Mouse (Mus musculus): ENCODE data around the gene Lnx2. TPM values are rescaled to one million over a fixed set of nuclear protein-coding genes. Genes with fewer than 3 reads are reported as not detected.
A peak's percentile ranks its signal among the peaks of the same experiment; 100 is the strongest.

The Lnx2 gene
- polyA plus RNA-seq, 1 experiment = 44.9 TPM

GRCm38 (mm10) chr5:147052309-147052558 lies 24.2 kb downstream of the Lnx2 start:
- no peaks in the 10 kb centered on the region for H3K27me3 ChIP-seq (ENCODE audit: control insufficient read depth, insufficient read depth, low read length)
- H3K36me3 ChIP-seq (ENCODE audit: control insufficient read depth, insufficient read depth, low read length) = no peaks in the 10 kb centered on the region
- no peak overlapping the region for H3K4me3 ChIP-seq (ENCODE audit: low read depth, low read length)
- no peak overlapping the region for H3K27ac ChIP-seq (ENCODE audit: insufficient read depth, low read depth, low read length)
- no peak for TF ChIP-seq POLR2A (IDR thresholded peaks at IDR 0.05; ENCODE audit: low read depth, low read length)
- no peak for TF ChIP-seq CTCF (IDR thresholded peaks at IDR 0.05; ENCODE audit: extremely low read depth, insufficient read length, insufficient replicate concordance, low read depth, low read length)
- 89% methylated on average over 4 of the region's 4 CpGs for WGBS
- H3K4me1 ChIP-seq (ENCODE audit: control insufficient read depth, insufficient read depth, insufficient read length, low read length) = peaks cover 19% of the 10 kb centered on the region; the same call in 1 of the 2 replicates

- 76% methylated on average over 29 of the region's 29 CpGs for WGBS
- H3K4me3 ChIP-seq (ENCODE audit: low read depth, low read length) = peak overlapping the region; percentile 10; the same call in 1 of the 2 replicates
- no peaks in the 10 kb centered on the region for H3K27me3 ChIP-seq (ENCODE audit: control insufficient read depth, insufficient read depth, low read length)
- TF ChIP-seq POLR2A (IDR thresholded peaks at IDR 0.05; ENCODE audit: low read depth, low read length) (no peak), CTCF (IDR thresholded peaks at IDR 0.05; ENCODE audit: extremely low read depth, insufficient read length, insufficient replicate concordance, low read depth, low read length) (no peak)
- H3K4me1 ChIP-seq (ENCODE audit: control insufficient read depth, insufficient read depth, insufficient read length, low read length) = peaks cover 19% of the 10 kb centered on the region; the same call in 1 of the 2 replicates
- no peaks in the 10 kb centered on the region for H3K36me3 ChIP-seq (ENCODE audit: control insufficient read depth, insufficient read depth, low read length)
- peak overlapping the region; percentile 6; the same call in 1 of the 2 replicates for H3K27ac ChIP-seq (ENCODE audit: insufficient read depth, low read depth, low read length)
Observed at GRCm38 (mm10) chr5:147051500-147052308, 24.7 kb downstream of the Lnx2 start.

DNA sequence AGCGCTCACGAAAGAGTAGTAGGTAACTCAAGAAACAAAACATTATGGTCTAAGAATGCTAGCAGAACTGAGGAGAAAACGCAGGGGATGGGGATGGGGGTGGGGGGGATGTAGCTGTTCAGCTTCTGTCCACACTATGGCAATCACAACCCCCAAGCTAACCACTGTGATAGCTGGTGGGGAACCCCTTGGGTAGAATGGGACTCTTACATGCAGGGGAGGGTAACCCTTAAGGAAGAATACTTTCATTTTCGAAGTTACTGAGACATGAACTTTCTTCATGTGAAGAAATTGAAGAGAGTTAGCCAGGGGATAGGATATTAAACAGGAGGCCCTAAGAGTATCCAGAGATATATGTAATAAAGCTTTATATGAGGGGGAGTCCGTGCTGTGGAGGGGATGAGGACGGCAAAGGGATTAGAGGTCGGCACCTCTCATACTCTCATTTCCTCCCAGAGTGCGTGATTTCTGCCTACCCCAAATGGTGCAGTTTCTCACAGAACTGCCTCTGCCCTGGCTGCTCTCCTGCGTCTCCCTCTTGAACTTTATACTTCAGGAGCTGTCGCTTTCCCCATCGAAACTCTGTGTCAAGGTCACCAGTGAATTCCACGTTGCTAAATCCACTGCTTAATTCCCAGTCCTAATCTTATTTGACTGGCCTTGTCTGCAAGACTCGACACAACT lies 25.4 kb downstream of the Lnx2 start:
- H3K27me3 ChIP-seq (ENCODE audit: control insufficient read depth, insufficient read depth, low read length) = no peaks in the 10 kb centered on the region
- H3K4me3 ChIP-seq (ENCODE audit: low read depth, low read length) = peak overlapping the region; percentile 3; the same call in 1 of the 2 replicates
- no peaks in the 10 kb centered on the region for H3K36me3 ChIP-seq (ENCODE audit: control insufficient read depth, insufficient read depth, low read length)
- H3K4me1 ChIP-seq (ENCODE audit: control insufficient read depth, insufficient read depth, insufficient read length, low read length) = peaks cover 19% of the 10 kb centered on the region; the same call in 1 of the 2 replicates
- WGBS = 55% methylated on average over 13 of the region's 13 CpGs
- TF ChIP-seq CTCF (IDR thresholded peaks at IDR 0.05; ENCODE audit: extremely low read depth, insufficient read length, insufficient replicate concordance, low read depth, low read length) (no peak), POLR2A (IDR thresholded peaks at IDR 0.05; ENCODE audit: low read depth, low read length) (no peak)
- peak overlapping the region; percentile 6; the same call in 1 of the 2 replicates for H3K27ac ChIP-seq (ENCODE audit: insufficient read depth, low read depth, low read length)

DNA sequence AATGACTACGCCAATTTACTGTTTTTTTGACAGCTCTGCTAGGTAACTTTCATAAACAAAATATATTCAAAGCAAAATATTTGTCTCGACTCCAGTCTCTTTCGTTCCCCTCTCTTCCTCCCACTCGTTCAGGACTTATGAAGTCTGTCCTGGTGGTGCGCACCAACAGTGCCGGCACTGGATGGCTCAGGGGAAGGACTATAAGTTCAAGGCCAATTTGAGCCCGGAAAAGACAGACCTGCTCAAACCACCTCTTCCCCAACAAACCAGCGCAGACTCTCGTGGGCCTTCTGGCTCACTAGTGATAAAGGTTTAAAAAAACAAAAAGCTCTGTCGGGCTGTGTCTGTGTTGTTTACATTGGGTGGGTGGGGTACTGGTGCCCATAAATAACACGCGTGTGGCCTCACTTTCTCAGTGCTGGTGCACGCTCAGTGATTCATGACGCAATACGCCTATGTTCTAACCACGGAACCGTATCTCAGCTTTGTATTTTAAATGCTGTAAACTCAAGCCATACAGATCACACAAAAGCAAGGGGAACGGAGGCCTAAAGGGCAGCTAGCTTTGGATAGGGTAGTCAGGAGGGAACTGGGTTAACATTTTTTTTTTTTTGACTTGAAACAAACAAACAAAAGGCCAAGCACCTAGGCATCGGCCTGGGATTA lies 26.7 kb downstream of the Lnx2 start:
- Histone ChIP-seq H3K27ac (ENCODE audit: insufficient read depth, low read depth, low read length) (no peak overlapping the region), H3K4me3 (ENCODE audit: low read depth, low read length) (no peak overlapping the region), H3K4me1 (ENCODE audit: control insufficient read depth, insufficient read depth, insufficient read length, low read length) (peaks cover 19% of the 10 kb centered on the region; the same call in 1 of the 2 replicates), H3K27me3 (ENCODE audit: control insufficient read depth, insufficient read depth, low read length) (no peaks in the 10 kb centered on the region), H3K36me3 (ENCODE audit: control insufficient read depth, insufficient read depth, low read length) (no peaks in the 10 kb centered on the region)
- no peak for TF ChIP-seq CTCF (IDR thresholded peaks at IDR 0.05; ENCODE audit: extremely low read depth, insufficient read length, insufficient replicate concordance, low read depth, low read length)
- no peak for TF ChIP-seq POLR2A (IDR thresholded peaks at IDR 0.05; ENCODE audit: low read depth, low read length)
- 70% methylated on average over 19 of the region's 19 CpGs for WGBS

DNA sequence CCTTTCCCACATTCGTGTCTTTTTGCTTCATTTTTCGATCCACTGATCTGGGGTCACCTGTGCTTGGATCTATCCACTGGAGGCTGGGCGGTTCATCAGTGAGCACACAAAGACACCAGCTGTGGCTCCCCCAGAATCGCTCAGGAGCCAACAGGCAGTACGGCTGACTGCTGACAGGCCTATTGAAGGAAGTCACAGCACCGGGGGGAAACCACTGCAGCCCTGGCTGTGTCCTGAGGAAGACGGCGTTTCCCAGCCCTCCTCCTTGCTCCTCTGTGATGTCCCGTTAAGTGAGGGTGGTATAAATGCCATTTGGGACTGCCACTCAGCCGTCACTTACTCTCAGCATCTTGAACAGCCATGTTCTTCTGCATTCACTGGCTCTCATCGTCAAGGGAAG lies 30.5 kb downstream of the Lnx2 start:
- Histone ChIP-seq H3K4me3 (ENCODE audit: low read depth, low read length) (no peak overlapping the region), H3K36me3 (ENCODE audit: control insufficient read depth, insufficient read depth, low read length) (peaks cover 10% of the 10 kb centered on the region), H3K27me3 (ENCODE audit: control insufficient read depth, insufficient read depth, low read length) (no peaks in the 10 kb centered on the region), H3K27ac (ENCODE audit: insufficient read depth, low read depth, low read length) (no peak overlapping the region), H3K4me1 (ENCODE audit: control insufficient read depth, insufficient read depth, insufficient read length, low read length) (peaks cover 8% of the 10 kb centered on the region; the same call in 1 of the 2 replicates)
- TF ChIP-seq POLR2A (IDR thresholded peaks at IDR 0.05; ENCODE audit: low read depth, low read length) = no peak
- TF ChIP-seq CTCF (IDR thresholded peaks at IDR 0.05; ENCODE audit: extremely low read depth, insufficient read length, insufficient replicate concordance, low read depth, low read length) = no peak
- WGBS = 81% methylated on average over 11 of the region's 11 CpGs

- H3K4me1 ChIP-seq (ENCODE audit: control insufficient read depth, insufficient read depth, insufficient read length, low read length) = peaks cover 8% of the 10 kb centered on the region; the same call in 1 of the 2 replicates
- WGBS = 76% methylated on average over 10 of the region's 11 CpGs
- H3K27me3 ChIP-seq (ENCODE audit: control insufficient read depth, insufficient read depth, low read length) = no peaks in the 10 kb centered on the region
- no peak for TF ChIP-seq CTCF (IDR thresholded peaks at IDR 0.05; ENCODE audit: extremely low read depth, insufficient read length, insufficient replicate concordance, low read depth, low read length)
- no peak for TF ChIP-seq POLR2A (IDR thresholded peaks at IDR 0.05; ENCODE audit: low read depth, low read length)
- H3K36me3 ChIP-seq (ENCODE audit: control insufficient read depth, insufficient read depth, low read length) = peaks cover 15% of the 10 kb centered on the region
- no peak overlapping the region for H3K27ac ChIP-seq (ENCODE audit: insufficient read depth, low read depth, low read length)
- no peak overlapping the region for H3K4me3 ChIP-seq (ENCODE audit: low read depth, low read length)
Observed at GRCm38 (mm10) chr5:147045311-147045710, 31.1 kb downstream of the Lnx2 start.
